Mouse (Mus musculus): ENCODE data around the gene Stox2. TPM values are rescaled to one million over a fixed set of nuclear protein-coding genes. Genes with fewer than 3 reads are reported as not detected.

Gene Stox2
- polyA plus RNA-seq, 1 experiment, result 0.01 TPM

GRCm38 (mm10) chr8:47181032-47181698 lies 265.0 kb downstream of the Stox2 start:
- Histone ChIP-seq H3K4me3 (replicated peaks) (no peak overlapping the region), H3K4me1 (ENCODE audit: control insufficient read depth) (no peaks in the 10 kb centered on the region), H3K36me3 (ENCODE audit: control insufficient read depth) (no peaks in the 10 kb centered on the region), H3K27me3 (ENCODE audit: control insufficient read depth) (no peaks in the 10 kb centered on the region), H3K9me3 (ENCODE audit: control insufficient read depth, low read length) (peaks cover 5% of the 10 kb centered on the region; the same call in 1 of the 2 replicates)
- TF ChIP-seq TAL1 (IDR thresholded peaks at IDR 0.05; ENCODE audit: low read length), result no peak
- TF ChIP-seq GATA1 (IDR thresholded peaks at IDR 0.05; ENCODE audit: low read length), result no peak

GRCm38 (mm10) chr8:47180181-47180580 lies 266.0 kb downstream of the Stox2 start:
- Histone ChIP-seq H3K4me1 (ENCODE audit: control insufficient read depth) (no peaks in the 10 kb centered on the region), H3K9me3 (ENCODE audit: control insufficient read depth, low read length) (peaks cover 5% of the 10 kb centered on the region; the same call in 1 of the 2 replicates), H3K36me3 (ENCODE audit: control insufficient read depth) (no peaks in the 10 kb centered on the region), H3K4me3 (replicated peaks) (no peak overlapping the region), H3K27me3 (ENCODE audit: control insufficient read depth) (no peaks in the 10 kb centered on the region)
- no peak for TF ChIP-seq GATA1 (IDR thresholded peaks at IDR 0.05; ENCODE audit: low read length)
- TF ChIP-seq TAL1 (IDR thresholded peaks at IDR 0.05; ENCODE audit: low read length), result no peak

- H3K36me3 ChIP-seq (ENCODE audit: control insufficient read depth), result no peaks in the 10 kb centered on the region
- TF ChIP-seq TAL1 (IDR thresholded peaks at IDR 0.05; ENCODE audit: low read length), result no peak
- TF ChIP-seq GATA1 (IDR thresholded peaks at IDR 0.05; ENCODE audit: low read length), result no peak
- H3K9me3 ChIP-seq (ENCODE audit: control insufficient read depth, low read length), result peaks cover 5% of the 10 kb centered on the region; the same call in 1 of the 2 replicates
- H3K27me3 ChIP-seq (ENCODE audit: control insufficient read depth), result no peaks in the 10 kb centered on the region
- no peaks in the 10 kb centered on the region for H3K4me1 ChIP-seq (ENCODE audit: control insufficient read depth)
- no peak overlapping the region for H3K4me3 ChIP-seq (replicated peaks)
Observed at GRCm38 (mm10) chr8:47178785-47179184, 267.4 kb downstream of the Stox2 start.

GRCm38 (mm10) chr8:47173823-47174222 lies 272.3 kb downstream of the Stox2 start:
- no peaks in the 10 kb centered on the region for H3K36me3 ChIP-seq (ENCODE audit: control insufficient read depth)
- peaks cover 8% of the 10 kb centered on the region for H3K9me3 ChIP-seq (ENCODE audit: control insufficient read depth, low read length)
- H3K4me1 ChIP-seq (ENCODE audit: control insufficient read depth), result no peaks in the 10 kb centered on the region
- TF ChIP-seq TAL1 (IDR thresholded peaks at IDR 0.05; ENCODE audit: low read length) (no peak), GATA1 (IDR thresholded peaks at IDR 0.05; ENCODE audit: low read length) (no peak)
- H3K27me3 ChIP-seq (ENCODE audit: control insufficient read depth), result no peaks in the 10 kb centered on the region
- H3K4me3 ChIP-seq (replicated peaks), result no peak overlapping the region

DNA sequence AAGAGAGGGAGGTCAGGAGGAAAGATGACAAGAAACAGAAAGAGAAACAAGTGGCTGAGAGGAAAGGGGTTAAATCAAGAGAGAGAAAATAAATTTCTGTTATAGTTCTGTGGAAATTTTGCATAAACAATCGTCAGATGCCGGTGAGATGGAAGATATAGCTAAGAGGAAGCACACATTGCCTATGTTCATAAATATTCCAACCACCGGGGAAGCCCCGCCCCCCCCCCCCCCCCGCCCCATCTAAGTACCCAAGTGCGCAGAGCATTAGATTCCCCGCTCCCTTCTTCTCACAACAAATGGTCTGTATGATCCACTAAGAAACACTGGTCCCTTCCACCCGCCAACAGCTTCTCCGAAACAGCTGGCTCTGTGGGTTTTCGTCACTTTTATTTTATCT lies 273.3 kb downstream of the Stox2 start:
- no peaks in the 10 kb centered on the region for H3K36me3 ChIP-seq (ENCODE audit: control insufficient read depth)
- peaks cover 14% of the 10 kb centered on the region for H3K9me3 ChIP-seq (ENCODE audit: control insufficient read depth, low read length)
- H3K27me3 ChIP-seq (ENCODE audit: control insufficient read depth), result no peaks in the 10 kb centered on the region
- no peaks in the 10 kb centered on the region for H3K4me1 ChIP-seq (ENCODE audit: control insufficient read depth)
- TF ChIP-seq TAL1 (IDR thresholded peaks at IDR 0.05; ENCODE audit: low read length), result no peak
- no peak for TF ChIP-seq GATA1 (IDR thresholded peaks at IDR 0.05; ENCODE audit: low read length)
- H3K4me3 ChIP-seq (replicated peaks), result no peak overlapping the region

DNA sequence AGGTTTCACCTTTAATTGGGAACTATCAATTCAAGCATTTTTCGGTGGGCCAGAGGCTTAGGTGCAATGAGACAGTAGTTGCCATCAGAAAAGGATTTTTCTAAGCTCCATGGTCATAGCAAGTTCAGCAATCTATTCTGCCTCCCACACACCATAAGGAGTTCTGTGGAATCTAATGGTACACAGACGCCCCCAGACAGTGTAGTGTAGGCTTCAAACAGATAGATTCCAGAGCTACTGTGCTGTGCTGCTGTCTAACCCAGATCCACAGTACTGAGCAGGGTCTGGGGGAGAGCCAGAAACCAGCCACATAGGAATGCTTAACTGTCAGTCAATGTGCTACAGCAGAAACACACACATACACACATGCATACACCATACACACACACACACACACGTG lies 285.5 kb downstream of the Stox2 start:
- H3K27me3 ChIP-seq (ENCODE audit: control insufficient read depth), result no peaks in the 10 kb centered on the region
- H3K4me3 ChIP-seq (replicated peaks), result no peak overlapping the region
- TF ChIP-seq TAL1 (IDR thresholded peaks at IDR 0.05; ENCODE audit: low read length) (no peak), GATA1 (IDR thresholded peaks at IDR 0.05; ENCODE audit: low read length) (no peak)
- H3K4me1 ChIP-seq (ENCODE audit: control insufficient read depth), result no peaks in the 10 kb centered on the region
- no peaks in the 10 kb centered on the region for H3K36me3 ChIP-seq (ENCODE audit: control insufficient read depth)
- peaks cover 4% of the 10 kb centered on the region; the same call in 1 of the 2 replicates for H3K9me3 ChIP-seq (ENCODE audit: control insufficient read depth, low read length)

DNA sequence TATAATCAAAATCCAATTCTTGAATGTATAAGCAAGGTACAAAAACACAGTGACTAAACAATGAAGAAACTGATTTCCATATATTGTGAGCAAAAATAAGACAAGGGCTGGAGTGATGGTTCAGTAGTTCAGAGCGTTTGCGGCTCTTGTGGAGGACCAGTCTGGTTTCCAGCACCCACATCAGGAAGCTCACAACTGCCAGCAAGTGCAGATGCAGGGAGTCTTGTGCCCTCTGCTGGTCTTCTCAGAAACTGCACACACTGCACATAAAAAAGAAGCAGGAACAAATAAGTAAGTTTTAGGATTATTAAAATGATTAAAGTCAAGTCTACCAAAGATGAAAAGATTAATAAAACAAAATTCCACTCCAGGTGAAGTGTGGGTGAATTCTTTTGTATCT lies 291.6 kb downstream of the Stox2 start:
- no peaks in the 10 kb centered on the region for H3K4me1 ChIP-seq (ENCODE audit: control insufficient read depth)
- H3K9me3 ChIP-seq (ENCODE audit: control insufficient read depth, low read length), result peaks cover 6% of the 10 kb centered on the region; the same call in 1 of the 2 replicates
- H3K36me3 ChIP-seq (ENCODE audit: control insufficient read depth), result no peaks in the 10 kb centered on the region
- H3K27me3 ChIP-seq (ENCODE audit: control insufficient read depth), result no peaks in the 10 kb centered on the region
- TF ChIP-seq GATA1 (IDR thresholded peaks at IDR 0.05; ENCODE audit: low read length) (no peak), TAL1 (IDR thresholded peaks at IDR 0.05; ENCODE audit: low read length) (no peak)
- no peak overlapping the region for H3K4me3 ChIP-seq (replicated peaks)

- no peaks in the 10 kb centered on the region for H3K27me3 ChIP-seq (ENCODE audit: control insufficient read depth)
- H3K4me3 ChIP-seq (replicated peaks), result no peak overlapping the region
- H3K4me1 ChIP-seq (ENCODE audit: control insufficient read depth), result no peaks in the 10 kb centered on the region
- H3K9me3 ChIP-seq (ENCODE audit: control insufficient read depth, low read length), result peaks cover 5% of the 10 kb centered on the region; the same call in 1 of the 2 replicates
- TF ChIP-seq GATA1 (IDR thresholded peaks at IDR 0.05; ENCODE audit: low read length), result no peak
- TF ChIP-seq TAL1 (IDR thresholded peaks at IDR 0.05; ENCODE audit: low read length), result no peak
- H3K36me3 ChIP-seq (ENCODE audit: control insufficient read depth), result no peaks in the 10 kb centered on the region
Observed at GRCm38 (mm10) chr8:47145258-47145657, 300.9 kb downstream of the Stox2 start.

DNA sequence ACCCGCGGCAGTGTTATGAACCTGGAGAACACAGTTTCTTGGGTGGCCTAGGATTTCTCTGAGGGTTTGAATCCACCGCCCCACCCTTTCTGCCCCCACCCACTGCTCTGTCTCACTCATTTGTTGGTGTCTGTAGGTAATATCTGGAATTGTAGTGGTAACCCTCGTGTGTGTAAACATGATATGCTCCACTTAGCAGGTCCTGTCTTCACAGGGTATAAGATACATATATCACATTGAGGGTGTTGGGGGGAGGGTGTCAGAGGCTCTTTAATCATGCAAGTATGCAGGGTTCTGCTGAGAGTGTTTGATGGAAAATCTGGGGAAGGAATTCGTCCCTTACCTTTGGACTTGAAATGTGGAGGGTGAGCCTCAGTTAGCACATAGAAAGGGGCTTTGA lies 310.1 kb downstream of the Stox2 start:
- H3K27me3 ChIP-seq (ENCODE audit: control insufficient read depth), result no peaks in the 10 kb centered on the region
- H3K36me3 ChIP-seq (ENCODE audit: control insufficient read depth), result no peaks in the 10 kb centered on the region
- no peak for TF ChIP-seq GATA1 (IDR thresholded peaks at IDR 0.05; ENCODE audit: low read length)
- TF ChIP-seq TAL1 (IDR thresholded peaks at IDR 0.05; ENCODE audit: low read length), result no peak
- no peak overlapping the region for H3K4me3 ChIP-seq (replicated peaks)
- H3K9me3 ChIP-seq (ENCODE audit: control insufficient read depth, low read length), result no peaks in the 10 kb centered on the region; the same call in 1 of the 2 replicates
- no peaks in the 10 kb centered on the region for H3K4me1 ChIP-seq (ENCODE audit: control insufficient read depth)

Data from erythroblast, embryonic 14.5 days (primary cell).